Mouse (Mus musculus): ENCODE measurements around the gene Ndel1.

Ndel1 gene

GRCm38 (mm10) chr11:68871748-68872147, at the start of gene Ndel1:
Gene Ndel1 (minus strand): TSS chr11:68871858.
- DNase-seq (ENCODE audit: low read depth, low spot score) = no peak

GRCm38 (mm10) chr11:68914566-68914965, 42.9 kb upstream of the Ndel1 start:
- DNase-seq (ENCODE audit: low read depth, low spot score) = no peak

GRCm38 (mm10) chr11:68911531-68912177, 40.0 kb upstream of the Ndel1 start:
- no peak for DNase-seq (ENCODE audit: low read depth, low spot score)

GRCm38 (mm10) chr11:68908846-68909503, 37.3 kb upstream of the Ndel1 start:
- DNase-seq (ENCODE audit: low read depth, low spot score) = no peak

GRCm38 (mm10) chr11:68907251-68907650, 35.6 kb upstream of the Ndel1 start:
- no peak for DNase-seq (ENCODE audit: low read depth, low spot score)

- no peak for DNase-seq (ENCODE audit: low read depth, low spot score)
These were observed 34.8 kb upstream of the Ndel1 start for GRCm38 (mm10) chr11:68906461-68906790.

GRCm38 (mm10) chr11:68905665-68906460, 34.2 kb upstream of the Ndel1 start:
- DNase-seq (ENCODE audit: low read depth, low spot score) = no peak

GRCm38 (mm10) chr11:68905138-68905531, 33.5 kb upstream of the Ndel1 start:
- no peak for DNase-seq (ENCODE audit: low read depth, low spot score)

GRCm38 (mm10) chr11:68904375-68905137, 32.9 kb upstream of the Ndel1 start:
- peak; percentile 64 for DNase-seq (ENCODE audit: low read depth, low spot score)

- DNase-seq (ENCODE audit: low read depth, low spot score) = no peak
These were observed 32.1 kb upstream of the Ndel1 start for GRCm38 (mm10) chr11:68903775-68904174.

- DNase-seq (ENCODE audit: low read depth, low spot score) = no peak
These were observed 31.2 kb upstream of the Ndel1 start for GRCm38 (mm10) chr11:68902823-68903222.

GRCm38 (mm10) chr11:68902367-68902766, 30.7 kb upstream of the Ndel1 start:
- DNase-seq (ENCODE audit: low read depth, low spot score) = no peak

- no peak for DNase-seq (ENCODE audit: low read depth, low spot score)
These were observed 30.3 kb upstream of the Ndel1 start for GRCm38 (mm10) chr11:68902047-68902364.

GRCm38 (mm10) chr11:68901351-68902046, 29.8 kb upstream of the Ndel1 start, which contains the start of gene Rpl26:
Gene Rpl26 (plus strand): TSS chr11:68901583.
- peak; percentile 100 for DNase-seq (ENCODE audit: low read depth, low spot score)

- DNase-seq (ENCODE audit: low read depth, low spot score) = no peak
These were observed 29.1 kb upstream of the Ndel1 start for GRCm38 (mm10) chr11:68900519-68901350.

GRCm38 (mm10) chr11:68899815-68900214, 28.2 kb upstream of the Ndel1 start:
- no peak for DNase-seq (ENCODE audit: low read depth, low spot score)

- no peak for DNase-seq (ENCODE audit: low read depth, low spot score)
These were observed 27.1 kb upstream of the Ndel1 start for GRCm38 (mm10) chr11:68898790-68899189.

GRCm38 (mm10) chr11:68897838-68898237, 26.2 kb upstream of the Ndel1 start:
- no peak for DNase-seq (ENCODE audit: low read depth, low spot score)

- no peak for DNase-seq (ENCODE audit: low read depth, low spot score)
These were observed 25.5 kb upstream of the Ndel1 start for GRCm38 (mm10) chr11:68897120-68897519.

- DNase-seq (ENCODE audit: low read depth, low spot score) = no peak
These were observed 24.6 kb upstream of the Ndel1 start for GRCm38 (mm10) chr11:68896247-68896646.
